ENCODE assay signal across 25 mouse cellular contexts in genomic region chr6:66263429-66263828, GRCm38 (mm10).
DNase-seq lines count a peak whose midpoint lies in the region; ATAC-seq and TF ChIP-seq lines count a peak whose summit lies in the region.
"Had no signal": no experiment of that assay in that cellular context is flagged by ENCODE, and none has a peak within 500 bp of the region (broad histone marks: within the 10 kb centered on the region; RNA-seq: fewer than 3 reads in every experiment).

No protein-coding gene starts in this region.

- WGBS in thymus, adult 2 months = 7% methylated on average over 3 of the region's 3 CpGs
- 78% methylated on average over 3 of the region's 3 CpGs for WGBS in kidney, adult 2 months

- TF ChIP-seq CTCF in thymus, adult 2 months (IDR thresholded peaks at IDR 0.05; ENCODE audit: borderline replicate concordance, control insufficient read depth, extremely low read depth, insufficient read depth, low read length, poor library complexity) = no peak
- TF ChIP-seq CTCF in kidney, adult 2 months (conservative IDR thresholded peaks at IDR 0.05; ENCODE audit: insufficient read depth, insufficient read length, low read depth, low read length) = no peak

- H3K27ac ChIP-seq in thymus, adult 2 months (ENCODE audit: control insufficient read depth, insufficient read depth, low read length) = no peak overlapping the region
- H3K27ac ChIP-seq in kidney, adult 2 months (ENCODE audit: insufficient read depth, low read depth, low read length) = no peak overlapping the region
- H3K27ac ChIP-seq: forebrain, embryonic 13.5 days; hindbrain, embryonic 10.5 days; hindbrain, embryonic 13.5 days; intestine, embryonic 15.5 days had no signal

- peak; percentile 40 for DNase-seq in MEL-GATA-1-ER (ENCODE audit: extremely low read depth, low read depth)
- DNase-seq in thymus, adult 2 months = no peak
- DNase-seq in kidney, adult 2 months = no peak
- DNase-seq: adrenal gland, postnatal 14 days; cerebellum, adult 11-12 months; cerebellum, adult 8-10 months; cerebellum, postnatal 10 days; cerebellum, postnatal 36 days; gastrocnemius, postnatal 10 days; gastrocnemius, postnatal 36 days; heart, adult 11 months; kidney, adult 11 months had no signal

- ATAC-seq in common myeloid progenitor, adult 5-6 weeks (replicated peaks; ENCODE audit: low read depth, poor library complexity, severe bottlenecking) = peak; percentile 96
- ATAC-seq in granulocyte monocyte progenitor cell, adult 5-6 weeks (replicated peaks; ENCODE audit: poor library complexity, severe bottlenecking) = peak; percentile 89
- peak; percentile 75 for ATAC-seq in megakaryocyte progenitor cell, adult 5-6 weeks (replicated peaks; ENCODE audit: poor library complexity)
- ATAC-seq in monocyte, adult 5-6 weeks (replicated peaks; ENCODE audit: insufficient number of reproducible peaks, low FRiP score, low TSS enrichment, poor library complexity, severe bottlenecking) = no peak
- ATAC-seq: CD4-positive, CD25-positive, alpha-beta regulatory T cell, adult 4 months; forebrain, embryonic 13.5 days; forebrain, embryonic 16.5 days; hindbrain, embryonic 16.5 days; intestine, embryonic 15.5 days; Patski had no signal

- no peak for TF ChIP-seq POLR2A in thymus, adult 2 months (IDR thresholded peaks at IDR 0.05; ENCODE audit: control insufficient read depth, extremely low read depth, insufficient read depth, low read length, poor library complexity)
- no peak for TF ChIP-seq POLR2A in kidney, adult 2 months (IDR thresholded peaks at IDR 0.05; ENCODE audit: low read depth, low read length)

- H3K4me1 ChIP-seq in thymus, adult 2 months (replicated peaks; ENCODE audit: control insufficient read depth, insufficient read depth, low read length) = no peaks in the 10 kb centered on the region
- H3K4me1 ChIP-seq in kidney, adult 2 months (ENCODE audit: control insufficient read depth, insufficient read depth, low read length) = no peaks in the 10 kb centered on the region
- H3K4me1 ChIP-seq: forebrain, embryonic 13.5 days; hindbrain, embryonic 10.5 days; hindbrain, embryonic 13.5 days; intestine, embryonic 15.5 days had no signal

- H3K4me3 ChIP-seq in thymus, adult 2 months (ENCODE audit: control insufficient read depth, insufficient read depth, low read length) = no peak overlapping the region
- no peak overlapping the region for H3K4me3 ChIP-seq in kidney, adult 2 months (ENCODE audit: insufficient read depth, low read depth, low read length)
- H3K4me3 ChIP-seq: erythroblast, embryonic 14.5 days; forebrain, embryonic 13.5 days; hindbrain, embryonic 10.5 days; hindbrain, embryonic 13.5 days; intestine, embryonic 15.5 days had no signal

- no peaks in the 10 kb centered on the region for H3K36me3 ChIP-seq in thymus, adult 2 months (ENCODE audit: control insufficient read depth, insufficient read depth, low read length)
- no peaks in the 10 kb centered on the region for H3K36me3 ChIP-seq in kidney, adult 2 months (ENCODE audit: control insufficient read depth, insufficient read depth, low read length)
- H3K36me3 ChIP-seq: hindbrain, embryonic 10.5 days; hindbrain, embryonic 13.5 days; intestine, embryonic 15.5 days had no signal

- H3K27me3 ChIP-seq in thymus, adult 2 months (ENCODE audit: control insufficient read depth, insufficient read depth, low read length) = no peaks in the 10 kb centered on the region
- no peaks in the 10 kb centered on the region for H3K27me3 ChIP-seq in kidney, adult 2 months (replicated peaks; ENCODE audit: control insufficient read depth, insufficient read depth, low read length)
- H3K27me3 ChIP-seq: forebrain, embryonic 13.5 days; hindbrain, embryonic 13.5 days; intestine, embryonic 15.5 days had no signal
